Mouse (Mus musculus) C2C12 (cell line): ENCODE measurements around the gene Etfbkmt. TPM values are rescaled to one million over a fixed set of nuclear protein-coding genes. Genes with fewer than 3 reads are reported as not detected.

Source experiments
- H3K27me3 ChIP-seq: one replicate; pipeline ENCODE4 v1.6.1; 2011; ENCODE audit not compliant: control insufficient read depth, insufficient read depth, insufficient read length
- H3K36me3 ChIP-seq: one replicate; pipeline ENCODE4 v1.6.1; 2011; ENCODE audit not compliant: control insufficient read depth, insufficient read depth
- H3K4me3 ChIP-seq: one replicate; pipeline ENCODE4 v1.5.1; 2011; ENCODE audit warnings: mild to moderate bottlenecking, control low read depth; ENCODE audit not compliant: poor library complexity, insufficient read depth, severe bottlenecking
- H3K79me2 ChIP-seq: one replicate; pipeline ENCODE4 v1.6.1; 2011; ENCODE audit not compliant: control insufficient read depth, insufficient read depth
- H3K79me3 ChIP-seq: one replicate; pipeline ENCODE4 v1.6.1; 2011; ENCODE audit warnings: low read depth, control low read depth
- H3ac ChIP-seq: one replicate; pipeline ENCODE3; 2011; ENCODE audit warnings: low read depth; ENCODE audit not compliant: control insufficient read depth, insufficient read length
- CEBPB ChIP-seq: IDR thresholded peaks from one replicate; pipeline ENCODE4 v1.6.1; 2011; ENCODE audit warnings: low read depth, mild to moderate bottlenecking, control low read depth, moderate library complexity
- CTCF ChIP-seq: IDR thresholded peaks from one replicate; pipeline ENCODE4 v1.5.1; 2011; ENCODE audit not compliant: control insufficient read depth, insufficient read depth, insufficient read length
- FOSL1 ChIP-seq: IDR thresholded peaks from one replicate; pipeline ENCODE4 v1.8.0; 2011; ENCODE audit warnings: mild to moderate bottlenecking, low read length; ENCODE audit not compliant: poor library complexity, insufficient read depth, severe bottlenecking
- MAX ChIP-seq: IDR thresholded peaks from one replicate; pipeline ENCODE4 v1.6.1; 2011; ENCODE audit warnings: mild to moderate bottlenecking, control low read depth
- MYOD1 ChIP-seq: IDR thresholded peaks from one replicate; pipeline ENCODE4 v1.6.1; 2011; ENCODE audit warnings: low read depth; ENCODE audit not compliant: control insufficient read depth, insufficient read length
- MYOG ChIP-seq: IDR thresholded peaks from one replicate; pipeline ENCODE4 v1.6.1; 2011; ENCODE audit not compliant: control insufficient read depth, insufficient read length; ENCODE audit errors: extremely low read depth
- USF1 ChIP-seq: IDR thresholded peaks from one replicate; pipeline ENCODE4 v1.6.1; 2011; ENCODE audit warnings: low read depth, mild to moderate bottlenecking, control low read depth, moderate library complexity
- polyA plus RNA-seq: library from polyadenylated mRNA; unstranded; fragments of >200 nt; fragmentation: generic; extraction: Trizol; gene quantifications from one replicate; pipeline ENCODE4 v1.2.1, GENCODE M21; 2012; ENCODE audit warnings: missing spikeins

Gene Etfbkmt
- polyA plus RNA-seq, 1 experiment, result 2.2 TPM

DNA sequence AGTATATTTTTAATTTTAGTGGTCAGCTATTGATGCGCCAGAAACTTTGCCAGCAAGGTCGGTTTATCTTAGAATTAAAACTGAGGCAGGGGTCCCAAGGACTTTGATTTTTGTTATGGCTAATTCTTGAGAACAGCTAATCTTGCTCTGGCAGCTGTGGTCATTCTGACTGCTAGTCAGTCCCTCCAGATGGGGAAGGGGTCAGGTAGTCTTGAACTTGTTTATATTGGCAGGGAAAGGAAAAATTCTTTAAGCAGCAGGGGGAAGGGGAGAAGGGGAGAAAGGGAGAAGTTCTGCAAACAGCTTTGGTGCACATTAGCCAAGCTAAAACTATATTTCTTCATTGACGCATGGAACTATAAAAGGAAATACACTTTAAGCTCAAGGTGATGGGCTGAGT is 57.5 kb downstream of the Etfbkmt start:
- Histone ChIP-seq H3K36me3 (no peaks in the 10 kb centered on the region), H3K4me3 (no peak overlapping the region), H3K79me3 (no peaks in the 10 kb centered on the region), H3K79me2 (no peaks in the 10 kb centered on the region), H3K27me3 (no peaks in the 10 kb centered on the region), H3ac (no peak overlapping the region)
- TF ChIP-seq FOSL1 (no peak), MYOG (no peak), MYOD1 (no peak), CEBPB (no peak), USF1 (no peak), CTCF (no peak), MAX (no peak)

DNA sequence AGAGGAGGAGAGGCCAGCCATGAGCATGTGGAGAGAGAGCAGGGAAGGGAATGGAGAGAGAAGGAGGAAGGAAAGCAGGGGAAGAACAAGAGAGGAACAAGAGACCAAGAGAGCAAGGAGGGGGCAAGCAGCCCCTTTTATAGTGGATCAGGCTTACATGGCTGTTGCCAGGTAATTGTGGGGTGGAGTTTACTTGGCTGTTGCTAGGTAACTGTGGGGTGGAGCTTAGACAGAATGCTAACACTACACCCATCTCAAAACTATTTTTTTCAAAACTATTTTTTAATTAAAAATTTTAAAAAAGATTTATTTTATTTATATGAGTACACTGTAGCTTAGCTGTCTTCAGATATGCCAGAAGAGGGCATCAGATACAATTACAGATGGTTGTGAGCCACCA is 58.9 kb downstream of the Etfbkmt start:
- Histone ChIP-seq H3K79me3 (no peaks in the 10 kb centered on the region), H3K27me3 (no peaks in the 10 kb centered on the region), H3K79me2 (no peaks in the 10 kb centered on the region), H3K36me3 (no peaks in the 10 kb centered on the region), H3K4me3 (no peak overlapping the region), H3ac (no peak overlapping the region)
- TF ChIP-seq MAX (no peak), CTCF (no peak), CEBPB (no peak), FOSL1 (no peak), USF1 (no peak), MYOD1 (no peak), MYOG (no peak)

Other genes starting within 250 kb of the Etfbkmt start
- gene Caprin2, start 243.6 kb upstream of the Etfbkmt start, polyA plus RNA-seq, result 1.8 TPM
- gene Sinhcaf, start 193.4 kb upstream of the Etfbkmt start, polyA plus RNA-seq, result 22.4 TPM
- 2.6 TPM for gene Dennd5b, start 38.2 kb upstream of the Etfbkmt start, polyA plus RNA-seq
- gene Gm10203, start 9.7 kb upstream of the Etfbkmt start, polyA plus RNA-seq, result not detected
- 7.8 TPM for gene Amn1, start 48.9 kb downstream of the Etfbkmt start, polyA plus RNA-seq
- 4.3 TPM for gene Resf1, start 169.6 kb downstream of the Etfbkmt start, polyA plus RNA-seq